Mouse (Mus musculus): Measurements from ENCODE around the gene Galnt7.

DNA sequence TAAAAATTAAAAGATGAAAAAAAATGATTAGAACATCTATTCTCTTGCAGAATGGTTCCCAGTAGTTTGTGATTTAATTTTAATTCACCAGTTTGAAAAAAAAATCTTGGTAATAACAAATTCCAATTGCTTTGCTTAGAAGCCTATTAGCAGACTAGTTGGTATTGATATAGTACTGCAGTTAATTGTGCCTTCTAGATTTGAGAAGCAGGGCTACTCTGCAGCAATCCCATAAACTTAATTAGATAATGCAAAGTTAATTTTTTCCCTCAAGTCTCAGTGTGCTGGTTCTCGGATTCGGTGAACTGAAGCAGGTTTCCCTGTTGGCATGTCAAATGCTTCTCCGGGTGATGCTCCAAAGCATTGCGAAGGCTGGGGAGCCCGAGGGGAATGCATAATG lies 10.1 kb downstream of the Galnt7 start:
- TF ChIP-seq ZNF384 (IDR thresholded peaks at IDR 0.05; ENCODE audit: low read depth, low read length) (no peak), CHD2 (IDR thresholded peaks at IDR 0.05; ENCODE audit: low read depth, low read length) (no peak), MAFK (IDR thresholded peaks at IDR 0.05; ENCODE audit: insufficient read depth, low read depth, low read length) (no peak), HCFC1 (IDR thresholded peaks at IDR 0.05; ENCODE audit: borderline replicate concordance, insufficient read depth, low read length) (no peak)

Data from ES-E14 (cell line).